Mouse (Mus musculus) liver, adult 2 months (tissue): ENCODE measurements at regions not wholly inside any gene's neighbourhood (a gene's known extent, or its start where the extent isn't known, plus 50 kb on each side); places are given as distances from the start of the nearest gene placed in this dataset.
A peak's percentile ranks its signal among the peaks of the same experiment; 100 is the strongest.

ENCODE experiments used
- DNase-seq: peaks from one replicate; pipeline ENCODE4 v3.0.0-alpha.2; 2011; ENCODE audit warnings: low read depth, low spot score; ENCODE audit errors: extremely low read depth
- H3K27ac ChIP-seq: fragments of 200-500 bp; replicated peaks from 2 replicates; pipeline ENCODE4 v1.5.1; 2012; ENCODE audit warnings: low read depth, mild to moderate bottlenecking, control low read depth, inconsistent platforms, low read length; ENCODE audit not compliant: insufficient read depth
- H3K27me3 ChIP-seq: fragments of 200-500 bp; 2 replicates; pipeline ENCODE4 v1.6.1; 2012; ENCODE audit warnings: mild to moderate bottlenecking, moderate library complexity, low read length, inconsistent platforms; ENCODE audit not compliant: control insufficient read depth, insufficient read depth
- H3K36me3 ChIP-seq: fragments of 200-500 bp; 2 replicates; pipeline ENCODE4 v1.6.1; 2012; ENCODE audit warnings: low read length, inconsistent platforms; ENCODE audit not compliant: control insufficient read depth, insufficient read depth
- H3K4me1 ChIP-seq: fragments of 200-500 bp; 2 replicates; pipeline ENCODE4 v1.6.1; 2011; ENCODE audit warnings: low read length; ENCODE audit not compliant: control insufficient read depth, insufficient read depth
- H3K4me3 ChIP-seq: fragments of 200-500 bp; 2 replicates; pipeline ENCODE4 v1.5.1; 2011; ENCODE audit warnings: low read depth, mild to moderate bottlenecking, control low read depth, low read length, moderate library complexity; ENCODE audit not compliant: insufficient read depth
- H3K79me2 ChIP-seq: fragments of 200-500 bp; 2 replicates; pipeline ENCODE4 v1.6.1; 2012; ENCODE audit warnings: inconsistent platforms, mild to moderate bottlenecking, low read length, moderate library complexity; ENCODE audit not compliant: control insufficient read depth, insufficient read depth
- H3K9ac ChIP-seq: fragments of 200-500 bp; 2 replicates; pipeline ENCODE4 v1.6.1; 2012; ENCODE audit warnings: low read depth, mild to moderate bottlenecking, control low read depth, inconsistent platforms, low read length
- CTCF ChIP-seq: fragments of 200-500 bp; IDR thresholded peaks from 2 replicates; pipeline ENCODE4 v1.5.1; 2011; ENCODE audit warnings: low read depth, low read length, control low read depth
- POLR2A ChIP-seq: fragments of 200-500 bp; IDR thresholded peaks from 2 replicates; pipeline ENCODE4 v1.6.1; 2011; ENCODE audit warnings: low read length, control low read depth; ENCODE audit not compliant: insufficient read depth; ENCODE audit errors: extremely low read depth
- WGBS: fragments of 180-500 bp; shearing (Covaris S2); methylation state at CpG from one replicate; pipeline ENCODE4 v1.1.7; 2018; 5-methylcytosine and 5-hydroxymethylcytosine counted together

GRCm38 (mm10) chr15:94045131-94045756 lies 420.0 kb downstream of the Adamts20 start:
- no peak for DNase-seq
- TF ChIP-seq POLR2A (no peak), CTCF (no peak)
- H3K27ac ChIP-seq = no peak overlapping the region
- H3K4me3 ChIP-seq = peak overlapping the region; percentile 7; the same call in 1 of the 2 replicates
- H3K27me3 ChIP-seq = no peaks in the 10 kb centered on the region
- 75% methylated on average over 18 of the region's 18 CpGs for WGBS
- no peaks in the 10 kb centered on the region for H3K79me2 ChIP-seq
- no peak overlapping the region for H3K9ac ChIP-seq
- no peaks in the 10 kb centered on the region for H3K36me3 ChIP-seq
- no peaks in the 10 kb centered on the region for H3K4me1 ChIP-seq

GRCm38 (mm10) chr15:94032957-94033356 lies 432.3 kb downstream of the Adamts20 start:
- no peaks in the 10 kb centered on the region for H3K4me1 ChIP-seq
- no peaks in the 10 kb centered on the region for H3K36me3 ChIP-seq
- H3K27ac ChIP-seq = no peak overlapping the region
- H3K27me3 ChIP-seq = no peaks in the 10 kb centered on the region
- H3K9ac ChIP-seq = no peak overlapping the region
- WGBS = 59% methylated on average over 2 of the region's 2 CpGs
- TF ChIP-seq POLR2A (no peak), CTCF (no peak)
- H3K4me3 ChIP-seq = no peak overlapping the region
- no peaks in the 10 kb centered on the region for H3K79me2 ChIP-seq
- no peak for DNase-seq

- no peak for DNase-seq
These were observed 430.5 kb upstream of the Prickle1 start for GRCm38 (mm10) chr15:94025996-94026696.

GRCm38 (mm10) chr15:94025239-94025971 lies 429.7 kb upstream of the Prickle1 start:
- no peak overlapping the region for H3K9ac ChIP-seq
- no peak overlapping the region for H3K27ac ChIP-seq
- no peaks in the 10 kb centered on the region for H3K27me3 ChIP-seq
- TF ChIP-seq CTCF (no peak), POLR2A (no peak)
- no peak for DNase-seq
- no peaks in the 10 kb centered on the region for H3K36me3 ChIP-seq
- 89% methylated on average over 20 of the region's 20 CpGs for WGBS
- H3K4me1 ChIP-seq = no peaks in the 10 kb centered on the region
- no peak overlapping the region for H3K4me3 ChIP-seq
- no peaks in the 10 kb centered on the region for H3K79me2 ChIP-seq

More at GRCm38 (mm10) chr15:94025996-94026696, 430.5 kb upstream of the Prickle1 start:
- no peak overlapping the region for H3K4me3 ChIP-seq
- 73% methylated on average over 16 of the region's 16 CpGs for WGBS
- H3K27ac ChIP-seq = no peak overlapping the region
- H3K79me2 ChIP-seq = no peaks in the 10 kb centered on the region
- H3K9ac ChIP-seq = no peak overlapping the region
- no peaks in the 10 kb centered on the region for H3K4me1 ChIP-seq
- no peaks in the 10 kb centered on the region for H3K36me3 ChIP-seq
- no peaks in the 10 kb centered on the region for H3K27me3 ChIP-seq
- no peak for TF ChIP-seq CTCF
- no peak for TF ChIP-seq POLR2A

GRCm38 (mm10) chr15:94024806-94025205 lies 429.1 kb upstream of the Prickle1 start:
- no peak for DNase-seq
- 57% methylated on average over 3 of the region's 3 CpGs for WGBS
- H3K36me3 ChIP-seq = no peaks in the 10 kb centered on the region
- H3K4me1 ChIP-seq = no peaks in the 10 kb centered on the region
- TF ChIP-seq CTCF = no peak
- no peak for TF ChIP-seq POLR2A
- H3K27me3 ChIP-seq = no peaks in the 10 kb centered on the region
- H3K27ac ChIP-seq = no peak overlapping the region
- no peak overlapping the region for H3K9ac ChIP-seq
- no peak overlapping the region for H3K4me3 ChIP-seq
- no peaks in the 10 kb centered on the region for H3K79me2 ChIP-seq
